Mouse (Mus musculus) olfactory bulb, adult 2 months (tissue): ENCODE measurements around the gene Tm9sf2.

Source experiments
- CTCF ChIP-seq: fragments of 200-500 bp; IDR thresholded peaks from 2 replicates; pipeline ENCODE4 v1.5.1; 2012; ENCODE audit warnings: low read depth, mild to moderate bottlenecking, low read length, moderate library complexity; ENCODE audit not compliant: insufficient read depth
- POLR2A ChIP-seq: fragments of 200-500 bp; IDR thresholded peaks from 2 replicates; pipeline ENCODE4 v1.6.1; 2012; ENCODE audit warnings: mild to moderate bottlenecking, low read depth, low read length, moderate library complexity; ENCODE audit not compliant: insufficient read depth

GRCm38 (mm10) chr14:122112311-122112710 lies 5.5 kb downstream of the Tm9sf2 start:
- no peak for TF ChIP-seq CTCF
- TF ChIP-seq POLR2A, result no peak
